Mouse (Mus musculus) right cerebral cortex, postnatal 10 days (tissue): ENCODE data around the gene Fzr1.

Experiments used
- DNase-seq, 2 experiments: peaks; one replicate each; pipeline ENCODE4 v3.0.0; 2021; ENCODE audit warnings: low spot score in 2 of 2

The Fzr1 gene

GRCm38 (mm10) chr10:81355533-81355932 is 22.8 kb downstream of the Fzr1 start:
- no peak for DNase-seq

DNA sequence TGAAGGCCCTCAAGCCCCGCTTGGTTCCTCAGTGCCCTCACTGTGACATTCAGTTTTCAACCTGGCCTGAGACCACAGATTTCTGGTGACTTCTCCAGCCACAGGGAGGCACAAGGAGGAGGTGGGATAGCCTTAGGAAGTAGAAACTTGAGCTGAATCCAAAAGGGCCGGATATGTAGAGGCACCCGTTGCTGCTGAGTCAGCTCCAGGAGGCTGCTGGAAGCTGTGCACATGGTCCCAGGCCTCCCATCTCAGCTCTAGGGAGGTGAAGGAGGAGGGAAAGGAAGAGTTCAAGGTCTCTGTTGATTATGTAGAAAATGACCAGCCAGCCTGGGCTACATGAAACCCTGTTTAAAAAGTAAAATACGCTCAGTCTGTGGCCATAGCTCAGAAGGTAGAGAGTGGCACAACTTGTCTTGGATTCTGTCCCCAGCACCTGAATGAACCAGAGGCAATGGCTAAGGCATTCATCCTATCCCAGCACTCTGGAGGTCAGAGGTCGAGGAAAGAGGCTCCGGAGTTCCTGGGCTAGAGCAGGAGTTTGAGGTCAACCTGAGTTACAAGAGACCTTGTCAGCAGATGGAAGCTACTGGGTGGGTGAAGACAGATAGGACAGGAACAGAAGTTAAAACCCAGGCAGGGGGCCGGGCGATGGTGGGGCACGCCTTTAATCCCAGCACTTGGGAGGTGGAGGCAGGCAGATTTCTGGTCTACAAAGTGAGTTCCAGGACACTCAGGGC is 23.4 kb downstream of the Fzr1 start:
- DNase-seq = peak in 1 of 2 experiments; percentile 34

DNA sequence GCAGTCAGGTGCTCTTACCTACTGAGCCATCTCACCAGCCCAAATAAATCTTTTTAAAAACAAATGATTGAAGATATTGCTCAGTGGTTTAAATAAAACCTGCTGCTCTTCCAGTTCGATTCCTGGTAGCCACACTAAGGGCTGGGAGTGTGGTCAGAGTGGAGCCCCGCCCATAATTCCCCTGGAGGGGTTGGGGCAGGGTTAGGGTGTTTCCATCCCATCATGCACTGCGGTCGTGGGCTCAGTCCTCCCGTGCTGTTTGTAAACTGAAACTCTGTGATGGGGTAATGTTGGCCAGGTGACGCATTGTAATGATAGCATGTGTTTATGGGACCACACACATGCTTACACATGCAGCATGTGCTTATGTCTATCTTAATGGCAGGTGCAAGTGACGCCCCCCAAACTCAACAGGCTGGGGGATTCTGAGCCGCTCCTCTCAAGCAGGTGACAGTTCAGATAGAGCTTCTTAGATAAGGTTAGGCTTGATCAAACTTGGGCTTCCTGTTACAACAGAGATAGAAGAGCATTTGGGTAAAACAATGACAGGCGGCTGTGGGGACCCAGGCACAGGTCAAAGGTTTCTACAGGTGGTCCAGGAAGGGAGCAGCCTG is 26.5 kb downstream of the Fzr1 start:
- DNase-seq = no peak

DNA sequence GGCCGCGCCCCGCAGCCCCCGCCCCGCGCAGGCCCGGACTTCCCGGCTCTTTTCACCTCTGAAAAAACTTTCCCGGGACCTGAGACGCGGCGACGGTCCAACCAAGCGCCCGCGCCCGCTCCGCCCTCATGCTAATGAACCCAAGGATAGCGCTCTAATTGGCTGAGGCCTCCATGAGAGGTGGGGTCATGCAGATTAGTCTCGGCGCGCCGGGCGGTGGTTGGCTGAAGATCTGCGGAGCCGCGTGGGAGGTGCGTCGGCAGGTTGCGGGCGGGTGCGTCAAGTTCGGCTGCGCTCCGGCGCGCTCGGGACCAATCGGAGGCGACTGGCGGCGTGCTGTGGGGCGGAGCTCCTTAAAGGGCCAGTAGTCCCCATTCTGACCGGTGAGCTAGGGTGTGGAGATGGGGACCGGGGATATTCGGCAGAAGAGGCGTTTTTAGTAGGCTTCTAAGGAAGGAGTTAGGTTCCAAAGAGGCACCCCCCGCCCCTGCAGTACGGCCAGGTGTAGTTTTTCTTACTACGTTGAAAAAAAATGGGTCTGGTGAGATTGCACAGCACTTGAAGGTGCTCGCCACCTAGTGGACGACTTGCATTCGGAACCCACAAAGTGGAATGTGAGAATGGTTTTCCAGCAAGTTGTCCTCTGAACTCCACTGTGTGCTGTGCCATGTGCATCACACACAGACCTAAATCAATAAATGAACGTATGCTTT is 27.8 kb downstream of the Fzr1 start, which contains the start of gene Hmg20b:
Hmg20b (minus strand) TSS at position 130 of the 713 bp plus-strand sequence.
- peak; percentile 100 for DNase-seq

GRCm38 (mm10) chr10:81349961-81350350 is 28.4 kb downstream of the Fzr1 start:
- no peak for DNase-seq

DNA sequence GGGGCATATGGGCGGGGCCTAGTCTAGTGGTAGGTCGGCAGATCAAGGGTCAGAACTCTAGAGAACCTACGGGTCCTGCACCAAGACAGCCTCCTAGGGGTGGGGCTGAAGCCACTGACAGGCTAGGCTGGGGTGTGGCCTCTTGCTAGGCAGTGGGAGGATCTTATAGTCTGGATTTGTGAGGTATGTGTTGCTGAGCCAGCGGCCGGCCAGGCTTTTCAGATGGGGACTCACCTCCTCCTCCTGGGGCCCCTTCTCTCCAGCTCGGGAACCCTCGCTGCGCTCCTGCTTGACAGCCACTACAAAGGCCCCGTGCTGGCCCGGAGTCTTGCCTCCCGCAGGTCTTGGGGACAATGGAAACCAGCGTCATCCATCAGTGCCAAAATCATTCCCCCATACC is 29.2 kb downstream of the Fzr1 start:
- no peak for DNase-seq

DNA sequence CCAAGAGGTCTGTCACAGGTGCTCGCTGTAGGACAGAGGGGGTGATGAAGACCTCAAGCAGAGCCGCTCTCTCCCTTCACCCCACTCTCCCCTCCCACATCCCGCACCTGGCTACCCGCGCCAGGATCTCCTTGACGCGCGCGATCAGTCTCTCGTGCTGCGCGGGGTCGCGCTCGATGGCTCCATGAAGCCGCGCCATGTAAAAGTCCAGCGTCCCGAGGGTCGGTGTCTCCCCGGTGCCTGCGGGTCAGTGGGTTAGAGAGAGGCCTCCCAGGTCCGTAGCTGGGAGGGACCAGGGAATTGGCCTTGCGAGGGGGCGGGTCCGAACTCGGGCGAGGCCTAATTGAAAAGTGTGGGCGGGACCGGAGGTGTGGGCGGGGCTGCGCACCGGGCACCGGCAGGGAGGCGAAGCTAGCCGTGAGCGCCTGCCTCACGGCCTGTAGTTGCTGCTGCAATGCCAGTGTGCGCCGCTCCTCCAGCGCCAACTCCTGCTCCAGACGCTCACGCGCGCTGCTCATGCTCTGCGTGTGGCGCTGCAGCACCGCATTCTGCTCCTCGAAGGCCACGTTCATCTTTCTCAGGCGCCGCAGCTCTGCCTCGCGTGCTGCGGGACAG is 31.8 kb downstream of the Fzr1 start:
- DNase-seq = peak; percentile 81 to 85

- DNase-seq = no peak
Observed at GRCm38 (mm10) chr10:81345162-81345534, 33.2 kb downstream of the Fzr1 start.

- DNase-seq = no peak
Observed at GRCm38 (mm10) chr10:81344421-81345161, 33.7 kb downstream of the Fzr1 start.

DNA sequence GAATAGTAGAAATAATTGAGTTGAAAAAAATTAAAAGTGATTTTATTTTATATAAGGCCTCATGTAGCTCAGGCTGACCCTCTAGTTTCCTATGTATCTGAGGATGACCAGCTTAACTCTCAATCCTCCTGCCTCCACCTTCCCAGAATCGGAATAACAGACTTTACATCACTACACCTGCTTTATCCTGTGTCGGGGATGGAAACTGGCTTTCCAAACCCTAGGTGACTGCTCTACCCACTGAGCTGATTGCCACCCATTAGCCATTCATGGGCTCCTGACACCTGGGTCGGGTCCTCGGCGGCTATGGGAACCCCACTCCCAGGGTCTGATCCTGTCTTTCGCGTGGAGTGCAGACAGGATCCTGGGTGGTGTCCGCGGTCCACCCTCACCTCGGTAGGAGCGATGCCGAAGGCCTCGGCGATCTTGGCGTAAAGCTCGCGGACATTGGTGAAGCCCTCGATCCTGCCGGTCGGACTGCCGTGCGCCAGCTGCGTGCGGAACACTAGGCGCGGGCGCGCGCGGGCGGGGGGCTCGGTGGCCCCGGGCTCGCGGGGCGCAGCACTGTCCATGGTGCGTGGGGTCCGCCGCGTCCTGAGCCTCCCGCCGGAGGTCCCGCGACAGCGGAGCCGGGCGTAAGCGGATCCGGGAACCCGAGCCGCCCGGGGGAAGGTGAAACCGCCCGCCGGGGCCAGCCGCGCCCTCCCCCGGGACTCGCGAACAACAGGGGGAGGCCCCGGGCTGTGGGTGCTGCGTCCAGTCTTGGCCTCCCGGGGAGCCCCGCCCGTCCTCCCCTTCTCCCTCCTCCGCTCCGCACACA is 35.4 kb downstream of the Fzr1 start, which contains the start of gene Gipc3:
Gipc3 (minus strand) TSS at position 581 of the 820 bp plus-strand sequence.
- no peak for DNase-seq

GRCm38 (mm10) chr10:81341333-81341949 is 36.9 kb downstream of the Fzr1 start:
- DNase-seq = peak in 1 of 2 experiments; percentile 68

- DNase-seq = no peak
Observed at GRCm38 (mm10) chr10:81340551-81341332, 37.6 kb downstream of the Fzr1 start.

GRCm38 (mm10) chr10:81336558-81336957 is 41.8 kb downstream of the Fzr1 start:
- no peak for DNase-seq

GRCm38 (mm10) chr10:81335393-81336340 is 42.6 kb downstream of the Fzr1 start:
- no peak for DNase-seq

DNA sequence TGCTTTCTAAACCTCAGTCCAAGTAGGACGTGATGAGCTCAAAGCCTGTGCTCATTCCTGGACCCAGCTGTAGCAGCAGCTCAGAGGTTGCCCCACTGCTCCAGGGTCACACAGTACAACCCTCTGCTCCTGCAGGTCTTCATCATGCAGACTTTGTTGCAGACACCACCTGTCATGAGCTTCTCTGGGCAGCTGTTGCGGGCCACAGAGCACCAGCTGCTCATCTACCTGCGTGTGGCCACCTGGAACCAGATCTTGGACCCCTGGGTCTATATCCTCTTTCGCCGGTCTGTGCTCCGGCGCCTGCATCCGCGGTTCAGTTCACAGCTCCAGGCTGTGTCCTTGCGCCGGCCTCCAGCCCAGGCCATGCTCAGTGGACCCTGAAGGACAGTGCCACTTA is 44.0 kb downstream of the Fzr1 start:
- DNase-seq = no peak

DNA sequence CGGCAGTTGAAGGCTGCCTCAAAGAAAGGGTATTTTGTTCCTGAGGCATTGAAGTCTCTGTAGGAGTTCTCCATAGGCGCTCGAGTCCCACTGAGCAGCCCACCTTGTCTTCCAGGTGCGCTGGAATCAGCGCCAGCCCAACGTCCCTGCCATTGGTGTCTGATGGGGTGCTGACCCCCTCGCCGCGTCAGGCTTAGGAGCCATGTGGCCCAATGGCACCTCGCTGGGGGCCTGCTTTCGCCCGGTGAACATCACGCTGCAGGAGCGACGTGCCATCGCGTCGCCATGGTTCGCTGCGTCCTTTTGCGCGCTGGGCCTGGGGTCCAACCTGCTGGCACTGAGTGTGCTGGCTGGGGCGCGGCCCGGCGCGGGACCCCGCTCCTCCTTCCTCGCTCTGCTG is 46.0 kb downstream of the Fzr1 start:
- DNase-seq = no peak

DNA sequence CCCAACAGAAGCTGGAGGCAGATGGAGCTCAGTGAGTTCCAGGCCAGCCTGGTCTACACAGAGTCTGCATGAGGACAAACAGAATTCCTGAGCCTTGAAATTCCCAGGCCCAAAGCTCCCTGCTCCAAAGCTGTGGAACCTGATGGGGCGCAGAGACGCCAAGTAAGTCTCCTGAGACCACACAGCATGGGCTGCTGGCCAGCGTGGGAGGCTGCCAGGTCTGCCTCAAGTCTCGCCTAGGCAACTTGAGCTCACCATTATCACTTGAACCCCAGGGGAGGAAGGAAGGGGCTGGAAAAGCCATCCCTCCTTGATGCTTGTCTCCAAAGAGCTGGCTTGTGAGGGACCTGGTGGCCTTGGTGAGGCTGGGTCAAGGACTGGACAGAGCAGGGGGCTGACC is 48.3 kb downstream of the Fzr1 start:
- DNase-seq = no peak
